Mouse (Mus musculus) heart, adult 9 months (tissue): ENCODE measurements at regions not wholly inside any gene's neighbourhood (a gene's known extent, or its start where the extent isn't known, plus 50 kb on each side); places are given as distances from the start of the nearest gene placed in this dataset.

Experiments used
- DNase-seq, 2 experiments: peaks; one replicate each; pipeline ENCODE4 v3.0.0; 2022; ENCODE audit warnings: low spot score in 2 of 2

GRCm38 (mm10) chr8:107717856-107718255 lies 129.6 kb upstream of the Psmd7 start:
- DNase-seq = no peak

GRCm38 (mm10) chr8:107719656-107720055 lies 131.4 kb upstream of the Psmd7 start:
- DNase-seq = no peak

- no peak for DNase-seq
These were observed 138.5 kb upstream of the Psmd7 start for GRCm38 (mm10) chr8:107726716-107727115.

GRCm38 (mm10) chr8:107727276-107727675 lies 139.0 kb upstream of the Psmd7 start:
- DNase-seq = no peak

GRCm38 (mm10) chr8:107739091-107739490 lies 150.8 kb upstream of the Psmd7 start:
- no peak for DNase-seq

- DNase-seq = no peak
These were observed 168.8 kb upstream of the Psmd7 start for GRCm38 (mm10) chr8:107757083-107757482.

- no peak for DNase-seq
These were observed 170.4 kb upstream of the Psmd7 start for GRCm38 (mm10) chr8:107758637-107759036.

GRCm38 (mm10) chr8:107776906-107777305 lies 165.5 kb upstream of the Zfhx3 start:
- no peak for DNase-seq

GRCm38 (mm10) chr8:107785771-107786170 lies 156.7 kb upstream of the Zfhx3 start:
- no peak for DNase-seq

GRCm38 (mm10) chr8:107792286-107792685 lies 150.2 kb upstream of the Zfhx3 start:
- no peak for DNase-seq

GRCm38 (mm10) chr8:107814931-107815330 lies 127.5 kb upstream of the Zfhx3 start:
- no peak for DNase-seq

- no peak for DNase-seq
These were observed 126.7 kb upstream of the Zfhx3 start for GRCm38 (mm10) chr8:107815775-107816174.

GRCm38 (mm10) chr8:107817796-107818195 lies 124.6 kb upstream of the Zfhx3 start:
- DNase-seq = no peak

- no peak for DNase-seq
These were observed 122.2 kb upstream of the Zfhx3 start for GRCm38 (mm10) chr8:107820174-107820760.

GRCm38 (mm10) chr8:107821522-107821921 lies 120.9 kb upstream of the Zfhx3 start:
- DNase-seq = no peak

- DNase-seq = no peak
These were observed 118.3 kb upstream of the Zfhx3 start for GRCm38 (mm10) chr8:107824096-107824495.

- DNase-seq = no peak
These were observed 117.8 kb upstream of the Zfhx3 start for GRCm38 (mm10) chr8:107824640-107825039.

- DNase-seq = no peak
These were observed 114.8 kb upstream of the Zfhx3 start for GRCm38 (mm10) chr8:107827500-107828125.

- no peak for DNase-seq
These were observed 113.9 kb upstream of the Zfhx3 start for GRCm38 (mm10) chr8:107828541-107828940.

GRCm38 (mm10) chr8:107833481-107833880 lies 109.0 kb upstream of the Zfhx3 start:
- DNase-seq = no peak

GRCm38 (mm10) chr8:107846141-107846540 lies 96.3 kb upstream of the Zfhx3 start:
- no peak for DNase-seq

- DNase-seq = no peak
These were observed 91.0 kb upstream of the Zfhx3 start for GRCm38 (mm10) chr8:107851236-107852043.

- DNase-seq = no peak
These were observed 82.7 kb upstream of the Zfhx3 start for GRCm38 (mm10) chr8:107859770-107860169.
